Mouse (Mus musculus): Measurements from ENCODE around the gene Loxl1. TPM values are rescaled to one million over a fixed set of nuclear protein-coding genes. Genes with fewer than 3 reads are reported as not detected.
A peak's percentile ranks its signal among the peaks of the same experiment; 100 is the strongest.

The Loxl1 gene
- polyA plus RNA-seq (2015; fragmentation: Nextera tagmentation; extraction: Ambion mirVana): 51.5 TPM in 2 replicates

- Histone ChIP-seq H3K27me3 (replicated peaks) (peaks cover 11% of the 10 kb centered on the region; the same call in 1 of the 2 replicates), H3K4me3 (peak within 1 kb of the TSS; percentile 67), H3K4me1 (peaks cover 84% of the 10 kb centered on the region), H3K4me2 (peak within 1 kb of the TSS; percentile 93), H3K9ac (peak within 1 kb of the TSS; percentile 90), H3K36me3 (no peaks in the 10 kb centered on the region), H3K9me3 (no peaks in the 10 kb centered on the region), H3K27ac (replicated peaks) (peak within 1 kb of the TSS; percentile 92)
- ATAC-seq (ENCODE audit: extremely low read depth, insufficient number of reproducible peaks, low FRiP score, low TSS enrichment): no peak
- under 1% methylated on average over 21 of the region's 21 CpGs for WGBS
Observed at GRCm38 (mm10) chr9:58312944-58313359, at the start of gene Loxl1. Gene Loxl1, minus strand, starts transcription at chr9:58313186.

DNA sequence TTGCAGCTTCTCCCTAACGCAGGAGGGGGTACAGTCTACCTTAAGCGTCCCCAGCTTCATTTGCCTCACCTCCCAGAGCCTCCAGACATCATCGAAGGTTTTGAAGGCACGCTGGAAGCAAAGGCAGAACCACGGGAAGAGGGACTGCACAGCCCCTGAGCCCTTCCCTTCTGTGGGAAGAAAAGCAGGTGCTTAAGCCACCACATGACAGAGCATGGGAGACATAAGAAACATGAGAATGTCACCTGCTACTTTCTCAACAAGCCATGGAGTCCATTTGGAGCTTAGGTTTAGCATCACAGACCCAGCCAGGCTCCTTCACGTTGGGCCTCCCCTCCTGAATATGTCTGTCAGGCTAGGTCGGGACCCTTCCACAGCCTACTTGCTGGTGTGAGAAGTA, 49.0 kb upstream of the Loxl1 start:
- H3K27me3 ChIP-seq (replicated peaks): no peaks in the 10 kb centered on the region
- no peak overlapping the region for H3K4me3 ChIP-seq
- WGBS: 71% methylated on average over 7 of the region's 7 CpGs
- H3K9ac ChIP-seq: no peak overlapping the region
- no peaks in the 10 kb centered on the region for H3K9me3 ChIP-seq
- H3K36me3 ChIP-seq: no peaks in the 10 kb centered on the region
- no peak overlapping the region for H3K4me2 ChIP-seq
- no peak overlapping the region for H3K27ac ChIP-seq (replicated peaks)
- H3K4me1 ChIP-seq: no peaks in the 10 kb centered on the region
- ATAC-seq (ENCODE audit: extremely low read depth, insufficient number of reproducible peaks, low FRiP score, low TSS enrichment): no peak

DNA sequence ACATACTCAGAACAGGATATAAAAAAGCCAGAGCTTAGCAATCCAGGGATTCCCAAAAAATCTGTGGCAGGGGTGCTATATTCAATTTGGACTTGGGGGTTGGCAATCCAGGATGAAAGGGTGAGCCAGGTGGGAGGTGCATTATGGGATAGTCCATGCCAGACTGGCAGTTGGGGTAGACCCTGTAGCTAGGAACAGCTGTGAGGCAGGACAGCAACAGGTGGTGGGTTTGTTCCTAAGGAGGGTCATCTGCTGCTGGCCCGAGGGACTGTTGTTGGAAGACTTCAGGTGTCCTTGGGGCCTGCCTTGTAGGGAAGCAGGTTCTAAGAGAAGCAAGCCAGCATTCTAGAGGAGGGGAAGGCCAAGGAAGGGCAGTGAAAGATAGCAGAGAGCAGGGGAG, 48.4 kb upstream of the Loxl1 start:
- H3K4me2 ChIP-seq: no peak overlapping the region
- no peak overlapping the region for H3K4me3 ChIP-seq
- no peaks in the 10 kb centered on the region for H3K9me3 ChIP-seq
- no peaks in the 10 kb centered on the region for H3K4me1 ChIP-seq
- WGBS: 67% methylated on average over 1 of the region's 1 CpGs
- H3K9ac ChIP-seq: no peak overlapping the region
- no peaks in the 10 kb centered on the region for H3K27me3 ChIP-seq (replicated peaks)
- no peak overlapping the region for H3K27ac ChIP-seq (replicated peaks)
- no peak for ATAC-seq (ENCODE audit: extremely low read depth, insufficient number of reproducible peaks, low FRiP score, low TSS enrichment)
- H3K36me3 ChIP-seq: no peaks in the 10 kb centered on the region

DNA sequence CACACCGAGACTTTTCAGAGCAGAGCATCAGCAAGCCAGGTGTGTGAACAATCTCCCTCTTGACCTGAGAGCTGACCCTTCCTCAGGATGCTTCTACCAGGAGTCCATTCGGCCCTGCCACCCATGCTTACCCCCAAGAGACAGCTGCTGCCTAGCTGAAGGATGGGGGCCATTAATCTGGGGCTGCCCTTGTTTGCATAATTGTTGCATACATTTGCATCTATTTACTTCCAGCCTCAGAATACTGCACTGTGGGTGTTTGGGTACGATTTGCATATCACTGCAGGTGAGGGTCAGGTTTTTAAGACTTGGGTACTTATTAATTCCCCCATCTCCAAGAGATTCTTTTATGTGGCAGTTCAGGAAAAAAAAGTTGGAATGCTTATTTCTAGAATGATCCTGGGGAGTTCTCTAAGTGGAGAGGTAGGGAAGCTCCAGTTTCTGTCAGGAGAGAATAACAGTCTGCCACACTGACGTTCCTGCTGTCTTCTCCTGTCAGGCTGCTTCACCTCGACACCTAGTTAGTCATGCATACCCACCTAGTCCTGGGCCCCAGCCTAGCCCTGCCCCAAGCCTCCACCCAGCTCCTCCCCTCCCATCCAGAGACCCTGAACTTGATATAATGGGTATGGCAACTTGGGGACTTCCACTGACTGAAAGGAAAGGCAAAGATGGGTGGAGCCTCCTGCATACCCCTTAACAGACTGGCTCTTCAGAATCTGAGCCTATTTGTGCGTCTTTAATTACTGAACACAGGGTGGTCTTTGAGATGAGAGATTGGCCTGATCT, 42.5 kb upstream of the Loxl1 start:
- no peak for ATAC-seq (ENCODE audit: extremely low read depth, insufficient number of reproducible peaks, low FRiP score, low TSS enrichment)
- Histone ChIP-seq H3K9me3 (no peaks in the 10 kb centered on the region), H3K9ac (no peak overlapping the region), H3K27me3 (replicated peaks) (no peaks in the 10 kb centered on the region), H3K4me3 (no peak overlapping the region), H3K4me2 (no peak overlapping the region), H3K4me1 (no peaks in the 10 kb centered on the region), H3K36me3 (no peaks in the 10 kb centered on the region), H3K27ac (replicated peaks) (no peak overlapping the region)
- 17% methylated on average over 6 of the region's 6 CpGs for WGBS

DNA sequence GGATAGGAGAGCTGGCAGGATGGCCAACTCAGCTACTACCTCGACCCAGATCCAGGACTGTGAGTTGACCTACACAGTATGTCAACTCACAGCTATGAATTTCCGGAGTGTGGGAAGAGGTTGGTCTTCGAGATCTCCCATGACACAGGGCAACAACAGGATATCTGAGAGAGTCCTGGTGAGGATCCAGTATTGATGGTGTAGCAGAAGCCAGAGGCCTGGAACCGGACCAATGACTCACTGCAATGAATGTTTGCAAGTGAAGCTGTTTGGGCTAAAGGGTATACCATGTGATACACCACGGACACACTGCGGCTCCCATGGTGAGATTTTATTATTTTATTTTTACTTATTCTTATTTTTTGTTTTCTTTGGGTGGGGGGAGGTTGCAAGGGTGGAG, 41.7 kb upstream of the Loxl1 start:
- no peaks in the 10 kb centered on the region for H3K27me3 ChIP-seq (replicated peaks)
- H3K36me3 ChIP-seq: no peaks in the 10 kb centered on the region
- no peak overlapping the region for H3K9ac ChIP-seq
- WGBS: 78% methylated on average over 6 of the region's 6 CpGs
- no peak overlapping the region for H3K27ac ChIP-seq (replicated peaks)
- no peaks in the 10 kb centered on the region for H3K4me1 ChIP-seq
- no peaks in the 10 kb centered on the region for H3K9me3 ChIP-seq
- no peak overlapping the region for H3K4me3 ChIP-seq
- no peak overlapping the region for H3K4me2 ChIP-seq
- no peak for ATAC-seq (ENCODE audit: extremely low read depth, insufficient number of reproducible peaks, low FRiP score, low TSS enrichment)

DNA sequence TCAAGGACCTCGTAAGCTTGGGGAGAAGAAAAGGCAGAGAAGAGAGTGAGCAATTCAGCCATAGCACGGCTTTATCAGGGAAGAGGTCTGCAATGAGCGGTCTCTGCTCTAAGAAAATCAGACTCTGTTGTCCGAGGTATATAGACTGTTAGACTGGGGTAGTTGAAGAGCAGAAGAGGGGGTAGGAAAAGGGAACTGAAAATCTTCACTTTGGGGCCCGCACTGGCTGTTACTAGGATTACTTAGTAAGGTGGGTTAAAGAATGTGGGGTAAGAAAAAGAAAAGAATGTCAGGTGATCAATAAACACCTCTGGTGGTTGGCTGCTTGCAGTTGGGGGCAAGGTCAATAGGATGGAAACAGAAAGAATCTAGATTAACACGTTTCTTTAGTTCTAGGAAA, 40.2 kb upstream of the Loxl1 start:
- Histone ChIP-seq H3K4me3 (no peak overlapping the region), H3K27ac (replicated peaks) (no peak overlapping the region), H3K9ac (no peak overlapping the region), H3K4me2 (no peak overlapping the region), H3K9me3 (no peaks in the 10 kb centered on the region), H3K27me3 (replicated peaks) (no peaks in the 10 kb centered on the region), H3K4me1 (no peaks in the 10 kb centered on the region), H3K36me3 (no peaks in the 10 kb centered on the region)
- no peak for ATAC-seq (ENCODE audit: extremely low read depth, insufficient number of reproducible peaks, low FRiP score, low TSS enrichment)
- 79% methylated on average over 6 of the region's 6 CpGs for WGBS

GRCm38 (mm10) chr9:58347795-58348194, 34.8 kb upstream of the Loxl1 start:
- peaks cover 9% of the 10 kb centered on the region for H3K4me1 ChIP-seq
- no peak overlapping the region for H3K9ac ChIP-seq
- H3K4me2 ChIP-seq: no peak overlapping the region
- 78% methylated on average over 6 of the region's 6 CpGs for WGBS
- ATAC-seq (ENCODE audit: extremely low read depth, insufficient number of reproducible peaks, low FRiP score, low TSS enrichment): no peak
- H3K27me3 ChIP-seq (replicated peaks): peaks cover 19% of the 10 kb centered on the region
- H3K27ac ChIP-seq (replicated peaks): no peak overlapping the region
- H3K9me3 ChIP-seq: no peaks in the 10 kb centered on the region
- H3K36me3 ChIP-seq: no peaks in the 10 kb centered on the region
- H3K4me3 ChIP-seq: no peak overlapping the region

GRCm38 (mm10) chr9:58346498-58346897, 33.5 kb upstream of the Loxl1 start:
- H3K27ac ChIP-seq (replicated peaks): no peak overlapping the region
- WGBS: 17% methylated on average over 10 of the region's 10 CpGs
- no peak overlapping the region for H3K9ac ChIP-seq
- no peaks in the 10 kb centered on the region for H3K36me3 ChIP-seq
- H3K4me2 ChIP-seq: no peak overlapping the region
- ATAC-seq (ENCODE audit: extremely low read depth, insufficient number of reproducible peaks, low FRiP score, low TSS enrichment): no peak
- no peak overlapping the region for H3K4me3 ChIP-seq
- no peaks in the 10 kb centered on the region for H3K9me3 ChIP-seq
- peaks cover 9% of the 10 kb centered on the region for H3K4me1 ChIP-seq
- H3K27me3 ChIP-seq (replicated peaks): peaks cover 19% of the 10 kb centered on the region

- ATAC-seq (ENCODE audit: extremely low read depth, insufficient number of reproducible peaks, low FRiP score, low TSS enrichment): no peak
- 47% methylated on average over 7 of the region's 7 CpGs for WGBS
- Histone ChIP-seq H3K9me3 (no peaks in the 10 kb centered on the region), H3K4me2 (no peak overlapping the region), H3K36me3 (no peaks in the 10 kb centered on the region), H3K4me3 (no peak overlapping the region), H3K27ac (replicated peaks) (no peak overlapping the region), H3K9ac (no peak overlapping the region), H3K27me3 (replicated peaks) (peaks cover 19% of the 10 kb centered on the region), H3K4me1 (peaks cover 9% of the 10 kb centered on the region)
Observed at GRCm38 (mm10) chr9:58345963-58346362, 33.0 kb upstream of the Loxl1 start.

DNA sequence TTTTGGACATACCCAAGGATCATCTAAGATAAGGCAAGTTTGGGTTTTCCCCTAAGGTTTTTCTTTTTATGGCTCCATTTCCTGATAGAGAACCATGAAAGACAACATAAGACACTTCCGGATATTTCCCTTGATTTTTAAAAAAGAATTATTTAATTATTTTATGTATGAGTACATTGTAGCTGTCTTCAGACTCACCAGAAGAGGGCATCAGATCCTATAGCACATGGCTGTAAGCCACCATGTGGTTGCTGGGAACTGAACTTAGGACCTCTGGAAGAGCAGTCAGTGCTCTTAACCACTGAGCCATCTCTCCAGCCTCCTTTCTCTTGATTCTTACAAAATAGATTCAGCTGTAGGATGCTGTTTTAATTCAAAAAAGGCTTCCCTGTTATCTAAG, 28.8 kb upstream of the Loxl1 start:
- ATAC-seq (ENCODE audit: extremely low read depth, insufficient number of reproducible peaks, low FRiP score, low TSS enrichment): no peak
- Histone ChIP-seq H3K36me3 (no peaks in the 10 kb centered on the region), H3K27ac (replicated peaks) (no peak overlapping the region), H3K9ac (no peak overlapping the region), H3K4me1 (peaks cover 6% of the 10 kb centered on the region), H3K4me3 (no peak overlapping the region), H3K27me3 (replicated peaks) (peaks cover 14% of the 10 kb centered on the region), H3K9me3 (no peaks in the 10 kb centered on the region), H3K4me2 (no peak overlapping the region)
- WGBS: 98% methylated on average over 1 of the region's 1 CpGs

DNA sequence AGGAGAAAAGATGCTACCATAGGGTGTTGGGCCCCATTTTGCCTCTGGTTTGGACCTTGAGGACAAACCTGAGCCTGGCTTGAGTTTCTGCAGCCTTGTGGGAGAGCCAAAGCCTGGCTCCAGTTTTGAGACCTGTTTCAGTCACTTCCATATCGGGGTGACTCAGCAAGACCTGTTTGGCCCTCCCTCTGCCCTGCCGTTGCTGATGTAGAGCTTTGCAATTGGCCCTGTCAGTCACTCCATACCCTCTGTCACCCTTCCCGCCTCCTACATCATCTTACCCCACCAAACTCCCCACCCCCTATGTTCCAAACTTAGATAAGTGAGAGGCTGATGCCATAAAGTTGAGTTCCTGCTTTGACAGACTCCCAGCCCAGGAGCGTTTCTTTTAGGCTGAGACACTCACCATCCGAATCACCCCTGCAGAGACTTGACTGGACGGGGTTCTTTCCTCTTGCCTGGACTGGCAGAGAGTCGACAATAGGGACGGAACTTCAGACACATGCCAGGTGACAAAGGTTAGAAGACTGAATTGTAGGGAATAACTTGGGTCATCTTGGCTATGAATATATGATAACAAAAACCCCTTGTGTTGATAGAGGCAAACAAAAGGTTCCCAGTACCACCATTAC, 23.8 kb upstream of the Loxl1 start:
- no peak for ATAC-seq (ENCODE audit: extremely low read depth, insufficient number of reproducible peaks, low FRiP score, low TSS enrichment)
- Histone ChIP-seq H3K27me3 (replicated peaks) (no peaks in the 10 kb centered on the region), H3K36me3 (no peaks in the 10 kb centered on the region), H3K9me3 (no peaks in the 10 kb centered on the region), H3K4me3 (no peak overlapping the region), H3K4me1 (peaks cover 3% of the 10 kb centered on the region), H3K27ac (replicated peaks) (no peak overlapping the region), H3K4me2 (no peak overlapping the region), H3K9ac (no peak overlapping the region)
- 59% methylated on average over 8 of the region's 8 CpGs for WGBS

DNA sequence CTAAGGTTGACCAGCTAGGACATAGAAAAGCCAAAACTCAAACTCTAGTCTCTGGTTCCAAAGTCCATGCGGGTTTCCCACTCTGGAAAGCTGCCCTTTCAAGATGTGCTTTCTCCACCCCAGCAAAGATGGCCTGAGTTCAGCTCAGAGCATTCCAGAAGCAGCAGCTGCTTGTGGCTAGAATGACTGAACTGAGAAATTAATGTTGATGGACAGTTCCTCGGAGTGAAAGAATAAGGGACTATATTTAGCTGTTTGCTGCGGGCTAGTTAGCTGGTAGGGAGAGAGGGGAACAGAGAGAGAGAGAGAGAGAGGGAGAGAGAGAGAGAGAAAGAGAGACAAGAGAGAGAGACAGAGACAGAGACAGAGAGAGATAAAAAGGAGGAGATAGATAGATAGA, 18.3 kb upstream of the Loxl1 start:
- 35% methylated on average over 3 of the region's 3 CpGs for WGBS
- H3K27ac ChIP-seq (replicated peaks): 0 out of 2 replicates have a peak overlapping the region, but pooled peaks have one; percentile 1

More for the DNA sequence above, 18.3 kb upstream of the Loxl1 start:
- no peak overlapping the region for H3K4me2 ChIP-seq
- no peak overlapping the region for H3K4me3 ChIP-seq
- no peaks in the 10 kb centered on the region for H3K27me3 ChIP-seq (replicated peaks)
- H3K36me3 ChIP-seq: no peaks in the 10 kb centered on the region
- peaks cover 36% of the 10 kb centered on the region for H3K4me1 ChIP-seq
- no peaks in the 10 kb centered on the region for H3K9me3 ChIP-seq
- no peak overlapping the region for H3K9ac ChIP-seq
- no peak for ATAC-seq (ENCODE audit: extremely low read depth, insufficient number of reproducible peaks, low FRiP score, low TSS enrichment)
